Mouse (Mus musculus) brain, embryonic 18.5 days (tissue): ENCODE results near the gene Speer4f2.
"Not testable (repeated sequence)": the region's sequence is repeated elsewhere in the genome, so short reads cannot be mapped to it uniquely, and the experiment has no call there.

ENCODE experiments used
- DNase-seq: peaks from one replicate; pipeline ENCODE4 v3.0.0-alpha.2; 2012; ENCODE audit warnings: low read depth, low spot score

Gene Speer4f2

DNA sequence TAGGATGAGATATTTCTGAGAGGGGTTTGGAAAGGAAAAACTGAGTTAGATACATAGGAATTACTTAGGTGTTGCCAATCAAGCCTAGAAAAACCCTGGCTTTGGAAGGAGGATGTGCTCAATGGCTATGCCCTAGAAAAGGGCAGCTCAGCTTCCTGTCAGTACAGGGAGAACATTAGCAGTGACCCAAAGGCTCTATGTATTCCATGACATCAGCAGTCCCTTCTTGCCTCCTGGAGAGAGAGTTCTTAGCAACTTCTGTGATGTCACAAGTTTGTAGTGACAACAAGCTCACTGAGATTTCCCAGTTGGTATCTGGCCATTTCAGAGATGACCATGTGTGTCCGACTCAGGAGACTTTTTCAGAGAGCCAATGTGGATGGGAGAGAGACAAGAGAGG is at the start of gene Speer4f2:
Gene Speer4f2, plus strand, starts transcription at position 301 of the 400 bp plus-strand sequence.
- DNase-seq: not testable (repeated sequence)

GRCm38 (mm10) chr5:17328946-17329566 is 43.9 kb upstream of the Speer4f2 start:
- DNase-seq: no peak

DNA sequence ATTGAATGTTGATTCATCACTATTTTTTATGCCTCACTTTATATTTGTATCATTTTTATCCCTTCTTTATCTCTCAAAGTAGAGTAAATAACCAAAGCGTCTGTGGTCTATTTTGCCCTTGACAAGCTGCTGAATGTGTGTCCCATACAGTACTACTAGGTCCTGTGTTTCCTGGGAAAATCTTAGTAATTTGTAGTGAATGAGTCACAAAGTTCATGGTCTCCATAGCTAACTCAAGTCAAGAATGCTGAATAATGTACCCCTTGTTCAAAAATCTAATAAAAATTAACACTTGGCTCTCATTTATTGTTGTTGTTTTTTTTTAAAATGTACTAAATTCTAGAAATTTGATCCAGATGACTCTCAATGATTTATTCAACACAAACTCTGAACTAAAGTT is 38.1 kb upstream of the Speer4f2 start:
- DNase-seq: no peak

DNA sequence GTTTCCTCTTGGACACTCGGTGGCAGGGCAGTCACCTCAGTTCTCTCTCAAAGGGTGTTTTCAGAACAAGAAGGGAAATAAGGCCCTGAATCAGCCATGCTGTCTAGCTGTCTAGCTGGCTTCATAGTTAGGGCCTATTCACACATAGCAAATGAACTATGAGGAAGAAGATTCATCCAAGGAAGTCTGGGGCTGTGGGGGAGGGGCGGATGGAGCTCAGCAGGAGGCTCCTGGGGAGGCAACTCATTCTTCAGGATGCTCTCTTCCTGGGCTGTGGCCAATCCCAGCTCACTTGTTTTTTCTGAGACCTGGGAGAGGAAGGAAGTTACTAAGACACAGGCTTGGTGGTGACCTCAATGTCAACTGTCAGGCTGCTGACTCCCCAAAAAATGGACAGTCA is 27.2 kb upstream of the Speer4f2 start:
- DNase-seq: not testable (repeated sequence)

DNA sequence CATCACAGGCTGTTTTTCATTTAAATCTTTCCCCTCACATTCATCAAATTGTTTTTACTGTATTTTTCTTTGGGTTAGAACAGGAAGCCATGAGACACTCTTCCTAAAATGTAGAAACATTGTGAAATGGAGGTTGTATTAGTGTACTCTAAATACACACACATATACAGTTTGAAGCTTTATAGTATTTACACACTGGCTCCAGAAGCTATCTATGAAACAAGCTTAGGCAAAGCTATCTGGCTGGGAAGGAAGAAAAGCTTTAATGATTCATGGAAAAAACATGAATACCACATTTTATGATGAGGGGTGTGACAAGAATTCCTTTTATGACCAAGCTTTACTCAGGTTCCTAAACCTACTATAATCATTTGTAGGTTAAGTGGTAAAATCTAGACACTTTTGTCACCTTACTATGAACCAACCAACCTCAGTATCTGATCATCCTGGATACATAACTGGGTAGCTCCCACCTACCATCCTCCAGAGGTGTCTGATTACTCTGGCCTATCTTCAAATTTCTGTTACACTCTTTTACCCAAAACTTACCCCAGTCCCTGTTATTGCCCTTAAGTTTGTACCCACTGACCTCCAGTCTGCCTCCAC is 13.5 kb upstream of the Speer4f2 start:
- no peak for DNase-seq

DNA sequence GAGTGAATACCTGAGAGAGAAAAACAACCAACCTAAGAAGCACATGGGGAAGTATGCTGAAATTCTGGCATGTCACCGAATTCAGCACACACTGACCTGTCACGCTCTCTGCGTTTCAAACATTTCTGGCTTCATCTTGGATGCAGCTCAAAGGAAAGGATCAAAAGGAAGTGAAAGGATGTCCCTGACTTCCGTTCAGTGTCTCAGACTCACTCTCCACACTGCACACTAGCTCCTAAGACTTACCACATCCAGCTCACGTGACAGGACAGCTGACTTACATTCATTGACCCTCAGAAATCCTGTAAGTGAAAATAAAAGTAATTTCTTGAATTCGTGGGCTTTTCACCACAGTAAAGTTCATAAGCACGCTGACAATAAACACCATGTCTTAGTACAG is 16.9 kb downstream of the Speer4f2 start:
- DNase-seq: no peak

DNA sequence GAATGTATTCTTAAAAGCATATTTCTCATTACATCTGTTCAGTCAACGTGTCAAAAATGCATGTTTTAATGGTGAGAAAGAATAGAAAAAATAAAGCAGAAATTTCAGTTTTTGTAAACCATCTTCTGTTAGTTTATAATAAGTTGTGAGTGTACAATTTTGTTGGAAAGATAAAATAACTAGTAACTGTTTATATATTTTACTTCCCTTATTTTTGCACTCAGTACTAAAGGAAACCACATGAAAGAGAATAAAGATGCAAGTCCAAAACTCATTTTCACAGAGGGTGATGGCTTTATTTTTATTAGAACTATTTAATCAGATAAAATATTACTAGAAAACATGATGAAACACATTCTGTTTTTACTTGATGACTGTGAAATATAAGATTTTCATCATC is 18.2 kb downstream of the Speer4f2 start:
- DNase-seq: no peak

DNA sequence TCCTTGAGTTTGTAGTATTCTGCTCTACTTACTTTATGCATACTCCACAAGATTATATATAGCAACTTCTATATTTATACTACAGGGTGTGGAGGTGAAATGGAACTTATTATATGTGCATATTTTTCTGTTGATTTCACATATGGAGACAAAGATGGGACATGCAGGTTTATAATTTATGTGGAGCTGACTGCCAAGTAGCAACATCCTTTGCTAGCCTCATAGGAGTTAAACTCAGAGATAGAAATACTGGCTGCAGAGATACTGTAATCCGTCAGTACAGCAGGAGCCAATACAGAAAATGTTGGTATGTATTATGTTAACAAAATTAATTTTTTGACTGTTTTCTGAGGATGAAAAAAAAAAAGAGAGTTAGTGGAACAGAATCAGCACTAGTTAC is 27.6 kb downstream of the Speer4f2 start:
- DNase-seq: no peak

DNA sequence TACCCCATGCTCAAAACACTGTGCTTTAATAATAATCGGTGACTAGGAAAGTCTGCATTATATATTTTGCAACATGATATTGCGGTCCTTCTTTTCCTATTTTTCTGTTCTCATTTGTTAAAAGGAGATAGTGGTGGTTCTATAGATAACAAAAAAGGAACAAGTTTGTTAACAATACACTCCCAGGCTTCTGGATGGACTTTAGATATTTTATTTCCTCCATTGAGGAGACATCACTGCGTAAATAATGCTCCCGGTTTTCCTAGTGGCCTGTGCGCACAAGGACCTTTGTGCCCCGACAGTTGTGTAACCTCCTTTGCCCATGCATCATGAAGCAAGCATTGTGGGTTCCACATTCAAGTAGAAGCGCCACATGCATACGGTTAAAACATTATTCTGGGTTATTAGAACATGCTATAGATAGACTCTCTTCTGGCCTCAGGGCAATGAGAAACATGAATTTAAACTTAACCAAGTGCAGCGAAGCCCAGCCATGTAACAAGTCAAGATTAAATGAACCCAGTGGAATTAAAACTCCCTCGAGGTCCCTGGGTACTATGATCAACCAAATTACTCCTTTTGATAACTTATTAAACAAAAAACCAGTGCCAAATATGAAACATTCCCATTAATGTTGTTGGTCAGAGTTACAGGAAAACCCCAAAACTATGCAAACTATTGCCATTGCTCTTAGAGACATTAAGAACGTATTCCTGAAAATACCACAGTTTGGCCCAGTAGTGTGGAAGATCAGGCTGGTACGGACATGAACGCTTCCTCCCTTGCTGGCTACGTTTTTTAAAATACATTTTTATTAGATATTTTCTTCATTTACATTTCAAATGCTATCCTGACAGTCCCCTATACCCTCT is 28.5 kb downstream of the Speer4f2 start:
- no peak for DNase-seq

GRCm38 (mm10) chr5:17402330-17403125 is 29.5 kb downstream of the Speer4f2 start:
- DNase-seq: no peak

- no peak for DNase-seq
These were observed 30.6 kb downstream of the Speer4f2 start for GRCm38 (mm10) chr5:17403584-17403983.

DNA sequence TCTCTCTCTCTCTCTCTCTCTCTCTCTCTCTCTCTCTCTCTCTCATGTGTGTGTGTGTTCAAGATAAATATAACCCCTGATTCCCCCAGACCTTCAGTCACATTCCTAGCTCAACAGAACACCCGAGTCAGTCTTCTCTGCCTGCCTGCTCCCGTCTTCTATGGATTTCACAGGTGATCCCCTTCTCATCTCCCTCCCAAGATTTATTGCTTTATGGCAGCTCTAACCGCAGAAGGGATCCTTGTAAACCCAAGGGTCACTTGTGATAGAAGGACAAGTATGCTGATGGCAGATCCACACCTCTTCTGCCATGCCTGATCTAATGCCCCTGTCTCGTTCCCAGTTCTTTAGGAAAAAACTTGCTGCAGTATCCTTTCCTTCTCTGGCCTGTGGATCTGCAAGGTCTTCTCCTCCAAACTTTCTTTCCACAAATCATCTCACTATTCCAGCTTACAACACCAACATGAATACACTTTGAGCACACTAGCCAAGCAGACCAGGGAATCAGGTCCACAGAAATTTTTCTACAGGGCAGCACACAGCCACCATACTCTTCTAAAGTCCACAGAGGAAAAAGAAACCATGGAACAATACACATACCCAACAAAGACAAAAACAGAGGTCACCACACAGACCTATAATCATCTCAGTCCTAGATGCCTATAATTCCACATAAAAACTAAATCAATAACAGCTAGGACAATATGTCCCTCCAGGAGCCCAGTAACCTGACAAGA is 36.1 kb downstream of the Speer4f2 start:
- DNase-seq: no peak

GRCm38 (mm10) chr5:17417201-17417600 is 44.2 kb downstream of the Speer4f2 start:
- no peak for DNase-seq

- no peak for DNase-seq
These were observed 46.3 kb downstream of the Speer4f2 start for GRCm38 (mm10) chr5:17419215-17419820.

DNA sequence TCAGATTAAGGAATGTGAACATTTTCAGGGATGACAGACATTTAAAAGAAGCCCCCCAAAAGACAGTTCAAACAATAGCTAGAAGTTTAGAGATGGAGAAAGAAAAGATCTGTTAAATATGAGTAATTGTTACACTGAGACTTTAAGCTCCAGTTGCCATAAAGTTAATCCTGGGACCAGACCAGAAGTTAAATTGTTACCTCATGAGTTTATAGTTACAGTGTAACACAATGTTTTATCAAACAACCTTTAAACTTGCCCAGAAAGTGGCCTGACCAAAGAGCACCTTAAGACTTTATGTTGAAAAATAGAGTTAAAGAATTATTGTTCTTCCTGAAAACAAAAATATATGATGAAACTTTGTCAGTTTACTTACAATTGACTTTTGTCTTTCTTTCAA is 46.9 kb downstream of the Speer4f2 start:
- DNase-seq: no peak

GRCm38 (mm10) chr5:17422225-17422624 is 49.2 kb downstream of the Speer4f2 start:
- DNase-seq: no peak

- no peak for DNase-seq
These were observed 54.0 kb downstream of the Speer4f2 start for GRCm38 (mm10) chr5:17426930-17427329.
